Mouse (Mus musculus): ENCODE results near the gene Pdik1l.
"Not testable (repeated sequence)": the region's sequence is repeated elsewhere in the genome, so short reads cannot be mapped to it uniquely, and the experiment has no call there.

Gene Pdik1l

DNA sequence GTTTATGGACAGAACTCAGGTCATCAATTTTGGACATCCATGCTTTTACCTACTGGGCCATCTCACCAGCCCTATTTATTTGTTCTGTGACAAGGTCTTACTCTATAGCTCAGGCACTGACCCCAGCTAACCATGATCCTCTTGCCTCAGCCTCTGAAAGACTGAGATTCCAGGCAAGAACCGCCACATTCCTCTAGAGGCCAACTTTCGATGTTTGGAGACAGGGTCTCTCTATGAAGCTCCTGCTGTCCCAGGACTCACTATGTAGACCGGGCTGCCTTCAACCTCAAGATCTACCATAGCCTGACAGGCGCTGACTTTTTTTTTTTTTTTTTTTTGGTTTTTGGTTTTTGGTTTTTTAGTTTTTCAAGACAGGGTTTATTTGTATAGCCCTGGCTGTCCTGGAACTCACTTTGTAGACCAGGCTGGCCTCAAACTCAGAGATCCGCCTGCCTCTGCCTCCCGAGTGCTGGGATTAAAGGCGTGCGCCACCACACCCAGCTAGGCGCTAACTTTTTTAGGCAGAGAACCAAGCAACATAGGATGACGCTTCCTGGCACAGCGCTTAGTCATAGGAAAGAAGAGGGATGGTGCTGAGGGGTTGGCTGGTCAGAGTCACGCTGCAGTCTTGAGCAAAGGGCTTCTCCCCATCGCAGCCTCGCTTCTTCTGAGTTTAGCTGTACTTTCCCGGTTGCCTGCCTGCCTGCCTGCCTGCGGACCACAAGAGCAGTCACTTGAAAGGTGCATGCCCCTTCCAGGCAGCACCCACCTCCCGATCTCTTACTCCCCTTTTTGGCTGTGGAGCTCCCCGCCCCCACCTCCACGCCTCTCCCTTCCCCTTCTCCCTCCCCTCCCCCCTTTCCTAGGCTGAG, 11.2 kb upstream of the Pdik1l start:
- no peak for DNase-seq (ENCODE audit: inconsistent ontology term)

- no peak for DNase-seq (ENCODE audit: inconsistent ontology term)
Observed at GRCm38 (mm10) chr4:134297369-134297768, 9.7 kb upstream of the Pdik1l start.

GRCm38 (mm10) chr4:134296523-134296922, 8.8 kb upstream of the Pdik1l start:
- no peak for DNase-seq (ENCODE audit: inconsistent ontology term)

- not testable (repeated sequence) for DNase-seq (ENCODE audit: inconsistent ontology term)
Observed at GRCm38 (mm10) chr4:134296096-134296495, 8.4 kb upstream of the Pdik1l start.

- no peak for DNase-seq (ENCODE audit: inconsistent ontology term)
Observed at GRCm38 (mm10) chr4:134293692-134294163, 6.0 kb upstream of the Pdik1l start.

- no peak for DNase-seq (ENCODE audit: inconsistent ontology term)
Observed at GRCm38 (mm10) chr4:134293061-134293691, 5.5 kb upstream of the Pdik1l start.

DNA sequence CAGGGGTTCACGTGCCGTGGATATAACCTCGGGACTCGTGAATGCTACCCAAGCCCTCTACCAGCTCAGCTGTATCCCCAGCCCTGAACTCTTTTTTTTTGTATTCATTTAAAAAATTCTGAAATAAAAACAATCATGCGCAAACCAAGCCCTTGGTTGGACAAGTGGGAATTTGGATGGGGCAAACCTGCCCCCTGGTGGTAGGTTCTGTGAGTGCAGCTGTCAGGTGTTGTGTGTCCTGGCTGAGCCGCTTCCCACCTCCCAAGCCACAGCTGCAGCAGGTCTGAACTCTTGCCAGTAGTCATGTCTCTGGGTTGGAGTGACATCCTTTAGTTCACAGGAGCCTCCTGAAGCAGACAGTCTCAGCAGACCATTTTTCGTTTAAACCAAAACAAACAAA, 4.4 kb upstream of the Pdik1l start:
- peak; percentile 76 for DNase-seq (ENCODE audit: inconsistent ontology term)

DNA sequence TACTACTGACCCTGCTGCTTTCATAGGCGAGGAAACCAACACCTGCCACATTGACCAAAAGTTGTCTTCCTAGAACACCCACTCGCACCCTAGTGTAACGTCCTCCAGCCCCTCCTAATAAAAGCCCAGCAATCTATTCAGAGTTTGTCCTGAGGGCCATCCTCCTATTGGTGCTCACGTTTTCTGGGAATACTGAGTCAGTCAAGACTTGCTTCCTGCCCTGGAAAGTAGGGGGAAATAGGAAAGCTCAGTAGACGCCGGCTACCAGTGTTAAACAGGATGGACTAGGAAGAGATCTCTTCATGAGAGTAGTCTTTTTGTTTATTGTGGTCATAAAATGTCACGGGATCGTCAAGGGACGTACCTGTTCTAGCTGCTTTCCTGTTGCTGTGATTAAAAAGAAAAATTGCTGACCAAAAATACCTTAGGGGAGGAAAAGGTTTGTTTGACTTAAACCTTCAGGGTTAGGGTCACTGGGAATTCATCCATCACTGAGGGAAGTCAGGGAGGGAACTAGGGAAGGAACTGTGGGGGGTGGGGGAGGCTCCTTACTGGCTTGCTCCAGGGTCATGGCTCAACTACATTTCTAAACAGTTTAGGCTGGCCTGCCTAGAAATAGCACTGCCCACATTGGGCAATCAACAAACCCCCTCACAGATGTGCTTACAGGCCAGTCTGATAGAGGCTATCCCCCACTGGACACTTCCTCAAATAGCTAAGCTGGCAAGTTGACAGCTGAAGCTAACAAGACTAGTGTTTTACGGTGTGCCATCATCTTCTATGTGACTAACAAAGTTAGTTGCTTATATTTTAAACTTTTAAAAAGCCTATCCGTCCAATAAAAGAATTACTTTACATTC, 932 bp upstream of the Pdik1l start:
- no peak for DNase-seq (ENCODE audit: inconsistent ontology term)

- peak; percentile 97 for DNase-seq (ENCODE audit: inconsistent ontology term)
Observed at GRCm38 (mm10) chr4:134287168-134287564, 529 bp downstream of the Pdik1l start.

GRCm38 (mm10) chr4:134286226-134287167, 1.2 kb downstream of the Pdik1l start:
- peak; percentile 4 for DNase-seq (ENCODE audit: inconsistent ontology term)

GRCm38 (mm10) chr4:134284942-134285341, 2.8 kb downstream of the Pdik1l start:
- DNase-seq (ENCODE audit: inconsistent ontology term), result no peak

GRCm38 (mm10) chr4:134273417-134274345, 14.0 kb downstream of the Pdik1l start:
- DNase-seq (ENCODE audit: inconsistent ontology term), result peak; percentile 33

DNA sequence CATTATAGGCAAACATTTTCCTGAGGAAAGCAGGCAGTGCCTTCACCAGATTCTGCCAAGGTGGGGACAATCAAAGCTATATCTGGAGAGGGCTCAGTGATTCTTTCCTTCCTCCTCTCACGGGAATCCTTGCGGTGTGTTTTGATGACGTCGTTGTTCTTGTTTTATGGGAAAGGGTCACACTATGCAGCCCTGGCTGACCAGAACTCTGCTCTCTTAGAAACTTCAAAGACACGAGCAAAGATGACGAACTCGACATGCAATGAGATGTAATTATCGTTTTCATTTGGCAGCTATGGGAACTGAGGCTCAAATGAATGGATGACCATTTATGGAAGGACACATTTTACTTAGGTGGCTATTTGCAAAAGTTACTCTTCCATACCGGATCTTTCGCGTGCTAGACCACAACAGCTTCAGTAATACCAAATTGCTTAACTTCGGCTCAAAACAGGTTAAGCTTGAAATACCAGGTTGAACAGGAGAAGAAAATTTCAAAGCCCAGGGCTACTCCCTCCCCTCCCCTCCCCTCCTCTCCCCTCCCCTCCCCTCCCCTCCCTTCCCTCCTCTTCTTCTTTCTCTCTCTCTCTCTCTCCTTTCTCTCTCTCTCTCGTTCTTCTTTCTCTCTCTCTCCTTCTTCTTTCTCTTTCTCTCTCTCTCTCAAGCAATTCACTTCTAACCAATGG, 14.8 kb downstream of the Pdik1l start:
- no peak for DNase-seq (ENCODE audit: inconsistent ontology term)

GRCm38 (mm10) chr4:134271979-134272378, 15.7 kb downstream of the Pdik1l start:
- no peak for DNase-seq (ENCODE audit: inconsistent ontology term)

DNA sequence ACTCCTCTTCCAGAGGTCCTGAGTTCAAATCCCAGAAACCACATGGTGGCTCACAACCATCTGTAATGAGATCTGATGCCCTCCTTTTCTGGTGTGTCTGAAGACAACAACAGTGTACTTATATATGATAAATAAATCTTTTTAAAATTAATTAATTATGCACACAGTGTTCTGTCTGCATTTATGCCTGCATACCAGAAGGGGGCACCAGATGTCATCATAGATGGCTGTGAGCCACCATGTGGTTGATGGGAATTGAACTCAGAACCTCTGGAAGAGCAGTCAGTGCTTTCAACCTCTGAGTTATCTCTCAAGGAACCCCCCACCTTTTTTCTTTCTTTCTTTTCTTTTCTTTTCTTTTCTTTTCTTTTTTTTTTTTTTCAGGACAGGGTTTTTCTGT, 18.1 kb downstream of the Pdik1l start:
- DNase-seq (ENCODE audit: inconsistent ontology term), result not testable (repeated sequence)

DNA sequence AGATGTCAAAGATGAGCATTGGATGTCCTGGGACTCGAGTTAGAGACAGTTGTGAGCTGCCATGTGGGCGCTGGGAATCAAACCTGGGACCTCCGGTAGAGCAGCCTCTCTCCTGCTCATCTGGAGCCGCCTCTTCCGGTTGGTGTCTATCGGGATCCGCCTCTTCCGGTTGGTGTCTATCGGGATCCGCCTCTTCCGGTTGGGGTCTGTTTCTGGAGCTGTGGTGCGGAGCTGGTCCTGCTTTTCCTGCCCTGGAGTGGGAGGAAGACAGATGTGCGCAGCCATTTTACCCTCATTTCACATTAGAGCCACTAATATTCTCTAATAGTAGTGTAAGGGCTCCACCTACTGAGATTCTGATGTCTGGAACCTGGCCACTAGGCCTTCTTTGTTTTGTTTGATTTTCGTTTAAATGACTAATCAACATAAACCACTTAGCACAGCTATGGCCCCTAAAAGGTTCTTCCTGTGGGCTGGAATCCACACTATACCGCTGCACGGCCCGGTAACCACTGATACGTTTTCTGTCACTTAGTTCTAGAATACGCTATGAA, 19.5 kb downstream of the Pdik1l start:
- DNase-seq (ENCODE audit: inconsistent ontology term), result no peak

DNA sequence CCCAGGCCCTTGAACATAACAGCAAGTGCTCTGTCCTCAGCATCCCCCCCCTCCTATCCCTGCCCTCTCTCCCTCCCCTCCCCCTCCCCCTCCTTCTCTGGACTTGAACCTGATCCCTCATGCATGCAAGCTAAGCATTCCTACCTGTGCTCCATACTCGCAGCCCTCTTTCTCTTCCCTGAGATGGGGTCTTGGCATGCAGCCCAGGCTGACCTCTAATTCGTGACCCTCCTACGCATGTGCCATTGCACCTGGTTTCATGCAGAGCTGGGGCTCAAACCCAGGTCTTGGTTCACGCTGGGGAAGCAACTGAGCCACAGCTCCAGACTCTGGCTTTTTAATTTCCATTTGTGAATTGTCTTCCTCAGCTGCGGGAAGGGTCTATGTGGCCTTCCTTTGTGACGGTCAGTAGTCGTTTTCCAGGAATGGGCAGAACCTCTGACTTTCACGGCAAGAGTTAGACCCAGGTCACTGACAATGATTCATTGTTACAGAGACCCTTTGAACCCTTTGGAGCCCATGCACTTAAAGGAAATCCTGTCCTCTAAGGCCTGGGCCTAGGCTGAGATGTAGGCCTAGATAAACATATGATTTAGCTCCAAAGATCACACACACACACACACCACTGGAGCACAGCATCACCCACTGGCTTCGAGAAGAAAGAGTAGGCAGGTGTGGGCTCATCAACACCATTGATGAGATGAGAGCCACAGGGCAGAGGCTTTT, 21.7 kb downstream of the Pdik1l start:
- DNase-seq (ENCODE audit: inconsistent ontology term), result no peak

- DNase-seq (ENCODE audit: inconsistent ontology term), result no peak
Observed at GRCm38 (mm10) chr4:134263191-134263590, 24.5 kb downstream of the Pdik1l start.

All from Muller cell, postnatal 12 days (primary cell).